16 mouse cellular contexts compared by ENCODE assay signal in the genomic region with DNA sequence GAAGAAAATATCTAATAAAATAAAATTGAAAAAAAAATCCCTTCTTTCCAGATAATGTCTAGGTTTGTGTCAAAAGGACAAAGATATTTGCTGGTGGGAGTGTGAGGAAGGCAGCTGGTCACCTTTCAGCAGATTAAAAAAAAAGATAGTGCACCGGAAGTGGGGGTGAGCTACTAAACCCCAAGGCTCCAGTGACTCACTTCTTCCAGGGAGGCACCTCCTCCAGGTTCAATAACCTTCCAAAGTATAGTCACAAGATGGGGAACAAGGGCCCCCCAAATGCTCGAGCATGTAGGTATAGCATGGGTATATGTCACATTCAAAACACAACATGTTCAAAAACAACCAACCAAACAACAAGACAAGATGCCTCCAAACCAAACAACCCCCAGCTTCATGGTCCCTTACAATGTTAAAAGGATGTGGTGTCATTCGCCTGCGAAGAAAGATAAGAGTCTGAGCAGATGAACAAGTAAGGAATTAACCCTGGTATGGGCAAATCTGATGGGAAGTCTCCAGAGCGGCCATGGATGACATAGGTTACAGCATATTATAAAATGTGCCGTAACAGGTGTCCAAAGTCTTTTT.
DNase-seq lines count a peak whose midpoint lies in the region; TF ChIP-seq lines count a peak whose summit lies in the region.
"Had no signal": no experiment of that assay in that cellular context is flagged by ENCODE, and none has a peak within 500 bp of the region (broad histone marks: within the 10 kb centered on the region; RNA-seq: fewer than 3 reads in every experiment).

No protein-coding gene starts in this region.

- TF ChIP-seq POLR2A in MEL (IDR thresholded peaks at IDR 0.05; ENCODE audit: control insufficient read depth in 1 of 2, insufficient read depth in 1 of 2, low read depth in 1 of 2, low read length in 2 of 2, poor library complexity in 1 of 2) = no peak

- H3K79me2 ChIP-seq in MEL (ENCODE audit: control insufficient read depth, insufficient read depth, low read length, poor library complexity) = no peaks in the 10 kb centered on the region; the same call in 1 of the 2 replicates

- H3K4me3 ChIP-seq in MEL (ENCODE audit: control insufficient read depth in 1 of 2, insufficient read depth in 1 of 2, low read depth in 2 of 2, low read length in 2 of 2) = 0 out of 4 replicates have a peak overlapping the region, but pooled peaks of 1 of the 2 experiments have one; percentile 8
- H3K4me3 ChIP-seq: embryonic facial prominence, embryonic 10.5 days; heart, adult 2 months; heart, embryonic 15.5 days; hindbrain, embryonic 10.5 days had no signal

- no peaks in the 10 kb centered on the region for H3K9me3 ChIP-seq in MEL (replicated peaks; ENCODE audit: insufficient read depth, low read length)
- H3K9me3 ChIP-seq: embryonic facial prominence, embryonic 10.5 days; heart, embryonic 15.5 days; hindbrain, embryonic 10.5 days had no signal

- H3K36me3 ChIP-seq in MEL (ENCODE audit: control insufficient read depth in 1 of 2, insufficient read depth in 2 of 2, low read length in 2 of 2) = peaks cover 0 to 21% of the 10 kb centered on the region in 2 experiments; a peak in 2 of 4 replicates
- H3K36me3 ChIP-seq: embryonic facial prominence, embryonic 10.5 days; heart, embryonic 15.5 days; hindbrain, embryonic 10.5 days had no signal

- H3K27ac ChIP-seq in MEL (ENCODE audit: control insufficient read depth, low read depth, low read length) = peak overlapping the region; percentile 86
- H3K27ac ChIP-seq: embryonic facial prominence, embryonic 10.5 days; heart, adult 2 months; heart, embryonic 15.5 days; hindbrain, embryonic 10.5 days; hindbrain, embryonic 14.5 days had no signal

- DNase-seq in CD4-positive helper T cell, adult 2 months (ENCODE audit: low read depth, low spot score) = peak; percentile 46
- peak; percentile 73 for DNase-seq in MEL (ENCODE audit: low read depth, low spot score)
- DNase-seq in induced T-regulatory cell, adult 2 months (ENCODE audit: low read depth) = peak; percentile 56
- no peak for DNase-seq in adrenal gland, postnatal 10 days
- DNase-seq in ovary, postnatal 14 days (ENCODE audit: low spot score) = no peak
- DNase-seq in thymus, adult 18-20 months = no peak
- DNase-seq: adrenal gland, postnatal 14 days; cerebellum, adult 18-20 months; cerebellum, adult 9-11 months; cerebellum, postnatal 36 days; heart, adult 2 months; heart, postnatal 14 days had no signal

- peaks cover 0 to 18% of the 10 kb centered on the region in 2 experiments; a peak in 2 of 4 replicates for H3K4me1 ChIP-seq in MEL (ENCODE audit: control insufficient read depth in 1 of 2, insufficient read depth in 2 of 2, low read length in 2 of 2)

- no peak overlapping the region for H3K9ac ChIP-seq in MEL (ENCODE audit: control insufficient read depth, low read depth, low read length, poor library complexity, severe bottlenecking)
- H3K9ac ChIP-seq: heart, embryonic 15.5 days; hindbrain, embryonic 14.5 days had no signal

- peak; percentile 32 to 58; a peak in 2 of 4 replicates for TF ChIP-seq EP300 in MEL (IDR thresholded peaks at IDR 0.05; ENCODE audit: low read depth in 1 of 2, low read length in 2 of 2)

- TF ChIP-seq RAD21 in MEL (IDR thresholded peaks at IDR 0.05; ENCODE audit: low read depth, low read length) = no peak

- H3K27me3 ChIP-seq in MEL (ENCODE audit: control insufficient read depth in 1 of 2, insufficient read depth in 2 of 2, low read length in 2 of 2) = no peaks in the 10 kb centered on the region

- no peak for TF ChIP-seq CTCF in MEL (IDR thresholded peaks at IDR 0.05 in 2 of 3, conservative IDR thresholded peaks at IDR 0.05 in 1 of 3; ENCODE audit: control insufficient read depth in 1 of 3, insufficient read depth in 1 of 3, low read depth in 2 of 3, low read length in 3 of 3, poor library complexity in 1 of 3, severe bottlenecking in 1 of 3)

TF ChIP-seq in MEL, 35 proteins besides CTCF, POLR2A, EP300 and RAD21:
- no peak for TF ChIP-seq RCOR1 (IDR thresholded peaks at IDR 0.05; ENCODE audit: low read depth, low read length)
- peak; percentile 68 for TF ChIP-seq TAL1 (IDR thresholded peaks at IDR 0.05; ENCODE audit: low read length)
- no peak for TF ChIP-seq HCFC1 (IDR thresholded peaks at IDR 0.05; ENCODE audit: low read depth, low read length)
- TF ChIP-seq TCF12 (IDR thresholded peaks at IDR 0.05; ENCODE audit: low read depth, low read length) = 0 out of 2 replicates have a peak, but pooled peaks have one; percentile 52
- TF ChIP-seq GATA1 (IDR thresholded peaks at IDR 0.05; ENCODE audit: low read depth, low read length) = peak; percentile 74
- TF ChIP-seq JUND (IDR thresholded peaks at IDR 0.05; ENCODE audit: low read depth, low read length) = no peak
- TF ChIP-seq POLR2AphosphoS2 (IDR thresholded peaks at IDR 0.05; ENCODE audit: low read length) = no peak
- peak; percentile 53; the same call in 1 of the 2 replicates for TF ChIP-seq ETS1 (IDR thresholded peaks at IDR 0.05; ENCODE audit: low read depth, low read length)
- TF ChIP-seq CHD2 (IDR thresholded peaks at IDR 0.05; ENCODE audit: low read length) = no peak
- TF ChIP-seq E2F4 (IDR thresholded peaks at IDR 0.05; ENCODE audit: borderline replicate concordance, low read depth, low read length) = no peak
TF ChIP-seq in MEL: peak in this region for 4.

Comparison
In these comparisons a context has a peak if more than half of its experiments do, and no peak if none do; other contexts are left out.
1. DNase-seq: peak in CD4-positive helper T cell, adult 2 months (single experiment), MEL (single experiment) and induced T-regulatory cell, adult 2 months (single experiment); none in adrenal gland, postnatal 10 days (single experiment), ovary, postnatal 14 days (single experiment) and thymus, adult 18-20 months (0 of 2).